Mouse (Mus musculus) E14TG2a.4 (cell line): ENCODE measurements around the gene Wnt7b.

Experiments used
- CTCF ChIP-seq: conservative IDR thresholded peaks from 2 replicates; pipeline ENCODE4 v1.5.1; 2014; ENCODE audit warnings: low read length
- POU5F1 ChIP-seq: IDR thresholded peaks from 2 replicates; pipeline ENCODE4 v1.6.1; 2014; ENCODE audit warnings: low read length, borderline replicate concordance

GRCm38 (mm10) chr15:85583504-85583903 is 1.2 kb upstream of the Wnt7b start:
- TF ChIP-seq CTCF (peak; percentile 85), POU5F1 (no peak)
